Mouse (Mus musculus): Measurements from ENCODE around the gene Ndst2.

- TF ChIP-seq POLR2A (IDR thresholded peaks at IDR 0.05; ENCODE audit: insufficient read length, low read depth) = no peak
- TF ChIP-seq CEBPB (IDR thresholded peaks at IDR 0.05; ENCODE audit: insufficient read depth, poor library complexity, severe bottlenecking) = no peak
- TF ChIP-seq TCF12 (IDR thresholded peaks at IDR 0.05; ENCODE audit: insufficient read depth, poor library complexity, severe bottlenecking) = no peak
- TF ChIP-seq TCF3 (IDR thresholded peaks at IDR 0.05; ENCODE audit: insufficient read length, low read depth) = no peak
- TF ChIP-seq E2F4 (IDR thresholded peaks at IDR 0.05; ENCODE audit: insufficient read depth) = no peak
- no peak for TF ChIP-seq USF1 (IDR thresholded peaks at IDR 0.05; ENCODE audit: low read depth)
- no peak for TF ChIP-seq POLR2AphosphoS2 (IDR thresholded peaks at IDR 0.05; ENCODE audit: insufficient read length, low read depth)
- no peak for TF ChIP-seq MYOG (IDR thresholded peaks at IDR 0.05; ENCODE audit: control insufficient read depth in 1 of 3, insufficient read depth in 1 of 3, insufficient read length in 2 of 3, low read depth in 2 of 3)
These were observed 35.8 kb downstream of the Ndst2 start for GRCm38 (mm10) chr14:20698515-20698914.

All from myocyte (in vitro differentiated cells).